Comparison of ENCODE assay signal across 20 mouse cellular contexts in genomic region chr9:97065885-97066284, GRCm38 (mm10). TPM values are rescaled to one million over a fixed set of nuclear protein-coding genes. Genes with fewer than 3 reads are reported as not detected.
A peak's percentile ranks its signal among the peaks of the same experiment; 100 is the strongest.
DNase-seq lines count a peak whose midpoint lies in the region; ATAC-seq and TF ChIP-seq lines count a peak whose summit lies in the region.
"Had no signal": no experiment of that assay in that cellular context is flagged by ENCODE, and none has a peak within 500 bp of the region (broad histone marks: within the 10 kb centered on the region; RNA-seq: fewer than 3 reads in every experiment).

No protein-coding gene starts in this region.

- no peaks in the 10 kb centered on the region for H3K9me3 ChIP-seq in lung, postnatal 0 days (ENCODE audit: low read length)
- H3K9me3 ChIP-seq in embryonic facial prominence, embryonic 14.5 days (ENCODE audit: control insufficient read depth, low read length): no peaks in the 10 kb centered on the region
- no peaks in the 10 kb centered on the region for H3K9me3 ChIP-seq in liver, embryonic 11.5 days (ENCODE audit: control insufficient read depth, low read length)
- H3K9me3 ChIP-seq: heart, embryonic 13.5 days; limb, embryonic 12.5 days; neural tube, embryonic 13.5 days had no signal

- TF ChIP-seq CTCF in lung, postnatal 0 days (IDR thresholded peaks at IDR 0.05): no peak

- ATAC-seq in lung, postnatal 0 days: no peak
- ATAC-seq in embryonic facial prominence, embryonic 14.5 days (ENCODE audit: low read depth): peak; percentile 66
- ATAC-seq in liver, embryonic 11.5 days (replicated peaks; ENCODE audit: low FRiP score): no peak
- ATAC-seq: forebrain, embryonic 16.5 days; hindbrain, embryonic 16.5 days had no signal

- no peaks in the 10 kb centered on the region; the same call in 1 of the 2 replicates for H3K36me3 ChIP-seq in lung, postnatal 0 days (ENCODE audit: insufficient read depth, low read length)
- no peaks in the 10 kb centered on the region for H3K36me3 ChIP-seq in embryonic facial prominence, embryonic 14.5 days (ENCODE audit: control insufficient read depth, insufficient read depth, low read length)
- no peaks in the 10 kb centered on the region for H3K36me3 ChIP-seq in liver, embryonic 11.5 days (ENCODE audit: control insufficient read depth, insufficient read depth, low read length)
- H3K36me3 ChIP-seq: neural tube, embryonic 13.5 days had no signal

- no peak overlapping the region for H3K27ac ChIP-seq in lung, postnatal 0 days (ENCODE audit: low read length)
- H3K27ac ChIP-seq in embryonic facial prominence, embryonic 14.5 days (replicated peaks; ENCODE audit: low read depth, low read length): no peak overlapping the region
- no peak overlapping the region for H3K27ac ChIP-seq in liver, embryonic 11.5 days (ENCODE audit: low read depth, low read length)
- H3K27ac ChIP-seq: heart, embryonic 13.5 days; limb, embryonic 12.5 days; neural tube, embryonic 13.5 days had no signal

- H3K4me2 ChIP-seq in lung, postnatal 0 days (replicated peaks; ENCODE audit: low read depth, low read length): no peak overlapping the region
- H3K4me2 ChIP-seq in embryonic facial prominence, embryonic 14.5 days (ENCODE audit: low read depth, low read length): no peak overlapping the region
- H3K4me2 ChIP-seq in liver, embryonic 11.5 days: no peak overlapping the region
- H3K4me2 ChIP-seq: heart, embryonic 13.5 days; limb, embryonic 12.5 days; neural tube, embryonic 13.5 days had no signal

- no peaks in the 10 kb centered on the region for H3K4me1 ChIP-seq in lung, postnatal 0 days (ENCODE audit: insufficient read depth, low read depth, low read length)
- H3K4me1 ChIP-seq in embryonic facial prominence, embryonic 14.5 days (ENCODE audit: control insufficient read depth, insufficient read depth, low read length): no peaks in the 10 kb centered on the region
- no peaks in the 10 kb centered on the region for H3K4me1 ChIP-seq in liver, embryonic 11.5 days (replicated peaks; ENCODE audit: control insufficient read depth, insufficient read depth, low read length)

- intact Hi-C loops in heart, postnatal 36 days (cut with DNase I): no loop called here

- no peak overlapping the region for H3K9ac ChIP-seq in lung, postnatal 0 days (replicated peaks; ENCODE audit: low read depth)
- no peak overlapping the region for H3K9ac ChIP-seq in embryonic facial prominence, embryonic 14.5 days (ENCODE audit: low read depth, low read length)
- no peak overlapping the region for H3K9ac ChIP-seq in liver, embryonic 11.5 days (ENCODE audit: low read depth, low read length)
- H3K9ac ChIP-seq: heart, embryonic 13.5 days; limb, embryonic 12.5 days; neural tube, embryonic 13.5 days had no signal

- no peak overlapping the region for H3K4me3 ChIP-seq in lung, postnatal 0 days (ENCODE audit: low read depth, low read length)
- no peak overlapping the region for H3K4me3 ChIP-seq in embryonic facial prominence, embryonic 14.5 days (ENCODE audit: low read depth, low read length)
- H3K4me3 ChIP-seq in liver, embryonic 11.5 days (ENCODE audit: low read depth, low read length): no peak overlapping the region
- H3K4me3 ChIP-seq: heart, embryonic 13.5 days; limb, embryonic 12.5 days; neural tube, embryonic 13.5 days had no signal

- no peak for TF ChIP-seq EP300 in lung, postnatal 0 days (IDR thresholded peaks at IDR 0.05)

- DNase-seq in heart, adult 11 months: peak; percentile 66
- no peak for DNase-seq in heart, postnatal 36 days
- DNase-seq in lung, postnatal 0 days (ENCODE audit: low spot score): peak; percentile 25
- DNase-seq in lung, postnatal 10 days: no peak
- peak; percentile 75 for DNase-seq in embryonic facial prominence, embryonic 14.5 days (ENCODE audit: low spot score)
- DNase-seq in skeletal muscle tissue, adult 2 months (ENCODE audit: low read depth, low spot score): peak; percentile 37
- no peak for DNase-seq in liver, embryonic 11.5 days (ENCODE audit: low spot score)
- DNase-seq: cerebellum, adult 8-10 months; heart, postnatal 4 days; kidney, adult 18-20 months; kidney, postnatal 25 days; layer of hippocampus, adult 9-11 months; lung, postnatal 36 days; right cerebral cortex, adult 18-20 months had no signal

- 82% methylated on average over 4 of the region's 4 CpGs for WGBS in lung, postnatal 0 days
- WGBS in embryonic facial prominence, embryonic 14.5 days: 55% methylated on average over 4 of the region's 4 CpGs
- 86% methylated on average over 4 of the region's 4 CpGs for WGBS in liver, embryonic 11.5 days

- no peaks in the 10 kb centered on the region for H3K27me3 ChIP-seq in lung, postnatal 0 days (replicated peaks; ENCODE audit: insufficient read depth, low read length)
- no peaks in the 10 kb centered on the region for H3K27me3 ChIP-seq in embryonic facial prominence, embryonic 14.5 days (replicated peaks; ENCODE audit: control insufficient read depth, insufficient read depth, low read length)
- no peaks in the 10 kb centered on the region for H3K27me3 ChIP-seq in liver, embryonic 11.5 days (replicated peaks; ENCODE audit: control insufficient read depth, insufficient read depth, low read length)
- H3K27me3 ChIP-seq: heart, embryonic 13.5 days; limb, embryonic 12.5 days; neural tube, embryonic 13.5 days had no signal

RNA-seq across cellular contexts. Expression of gene Slc25a36, which starts 45.1 kb away (rescaled TPM):
- 10 to 100 TPM; 37.3 to 43.3 TPM for total RNA-seq in heart, postnatal 36 days (2021)
- polyA plus RNA-seq in lung, postnatal 0 days (2015; fragmentation: Nextera tagmentation; extraction: Ambion mirVana): 54.1 and 63.7 TPM in 2 replicates
- polyA plus RNA-seq in embryonic facial prominence, embryonic 14.5 days (2014; fragmentation: Nextera tagmentation; extraction: Ambion mirVana): 72.6 and 100 TPM in 2 replicates
- 37.2 and 38.6 TPM in 2 replicates for polyA plus RNA-seq in liver, embryonic 11.5 days (2014; fragmentation: Nextera tagmentation; extraction: Ambion mirVana)

RNA-seq across cellular contexts. Expression of gene Spsb4, which starts 47.2 kb away (rescaled TPM):
- total RNA-seq in heart, postnatal 36 days (2021): 1 to 10 TPM; 5.1 to 6.1 TPM
- polyA plus RNA-seq in lung, postnatal 0 days (2015; fragmentation: Nextera tagmentation; extraction: Ambion mirVana): 2.2 and 2.5 TPM in 2 replicates
- 12.6 and 15.0 TPM in 2 replicates for polyA plus RNA-seq in embryonic facial prominence, embryonic 14.5 days (2014; fragmentation: Nextera tagmentation; extraction: Ambion mirVana)
- 6.8 and 8.1 TPM in 2 replicates for polyA plus RNA-seq in liver, embryonic 11.5 days (2014; fragmentation: Nextera tagmentation; extraction: Ambion mirVana)
- total RNA-seq: megakaryocyte-erythroid progenitor cell, adult 5-6 weeks had no signal

Comparison
In these comparisons a context has a peak if more than half of its experiments do, and no peak if none do; other contexts are left out.
1. DNase-seq: peak in heart, adult 11 months (single experiment), lung, postnatal 0 days (single experiment), embryonic facial prominence, embryonic 14.5 days (single experiment) and skeletal muscle tissue, adult 2 months (single experiment); none in heart, postnatal 36 days (0 of 2), lung, postnatal 10 days (single experiment) and liver, embryonic 11.5 days (single experiment).